In the genomic region with DNA sequence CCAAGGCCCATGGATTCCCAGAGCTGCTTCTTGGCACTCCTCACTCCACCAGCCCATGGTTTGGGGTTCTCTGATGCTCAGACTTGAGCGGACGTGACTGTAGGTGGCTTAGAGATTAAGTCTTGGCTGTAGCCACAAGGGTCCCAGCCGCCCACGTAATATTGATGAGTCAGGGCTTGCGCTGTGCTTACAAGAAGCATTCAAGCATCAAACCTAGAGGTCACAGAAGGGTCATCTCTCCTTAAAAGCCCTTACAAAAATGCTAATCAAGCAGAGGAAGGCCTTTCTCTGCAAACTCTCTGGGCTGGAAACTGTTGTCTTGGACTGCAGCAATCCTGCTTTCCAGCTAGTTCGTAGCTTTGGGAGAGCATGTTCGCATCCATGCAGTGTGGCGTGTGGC, we compare ENCODE assay signal across 14 mouse cellular contexts.
DNase-seq lines count a peak whose midpoint lies in the region; ATAC-seq and TF ChIP-seq lines count a peak whose summit lies in the region.
"Had no signal": no experiment of that assay in that cellular context is flagged by ENCODE, and none has a peak within 500 bp of the region (broad histone marks: within the 10 kb centered on the region; RNA-seq: fewer than 3 reads in every experiment).

No protein-coding gene starts in this region.

- no peak for TF ChIP-seq CTCF in CH12.LX (conservative IDR thresholded peaks at IDR 0.05 in 1 of 2, IDR thresholded peaks at IDR 0.05 in 1 of 2; ENCODE audit: low read depth in 2 of 2, low read length in 2 of 2)
- no peak for TF ChIP-seq CTCF in G1E (IDR thresholded peaks at IDR 0.05; ENCODE audit: low read depth, low read length)

- no peaks in the 10 kb centered on the region for H3K9me3 ChIP-seq in CH12.LX (replicated peaks; ENCODE audit: low read length)
- H3K9me3 ChIP-seq in G1E (replicated peaks), result no peaks in the 10 kb centered on the region
- H3K9me3 ChIP-seq: heart, embryonic 15.5 days; hindbrain, embryonic 15.5 days had no signal

- dilution Hi-C loops in CH12.LX (cut with MboI; ENCODE audit: extremely low pct_ligation_motif_present, extremely low pct_unique_long_range_greater_than_20kb, low sequenced_read_pairs), result no loop called here

- H3K4me3 ChIP-seq in CH12.LX (replicated peaks in 1 of 3; ENCODE audit: low read depth in 2 of 3, low read length in 2 of 3, poor library complexity in 1 of 3), result no peak overlapping the region
- no peak overlapping the region for H3K4me3 ChIP-seq in G1E (ENCODE audit: low read depth, low read length)
- H3K4me3 ChIP-seq: heart, embryonic 15.5 days; hindbrain, embryonic 15.5 days; layer of hippocampus, adult 2 months had no signal

- no peak for TF ChIP-seq POLR2A in CH12.LX (IDR thresholded peaks at IDR 0.05; ENCODE audit: low read depth, low read length)

- no peaks in the 10 kb centered on the region for H3K36me3 ChIP-seq in CH12.LX (replicated peaks in 1 of 2; ENCODE audit: control insufficient read depth in 1 of 2, insufficient read depth in 1 of 2, low read length in 1 of 2)
- no peaks in the 10 kb centered on the region for H3K36me3 ChIP-seq in G1E (replicated peaks)
- H3K36me3 ChIP-seq: heart, embryonic 15.5 days; hindbrain, embryonic 15.5 days had no signal

- no peak for ATAC-seq in G1E (ENCODE audit: extremely low read depth, insufficient number of reproducible peaks, low FRiP score, poor library complexity, severe bottlenecking)
- ATAC-seq in granulocyte monocyte progenitor cell, adult 5-6 weeks (replicated peaks; ENCODE audit: poor library complexity, severe bottlenecking), result no peak

- in situ Hi-C loops in CH12.LX (cut with MboI; ENCODE audit: low pct_ligation_motif_present, low pct_unique_long_range_greater_than_20kb, low sequenced_read_pairs), result no loop called here

- DNase-seq in CH12.LX (ENCODE audit: extremely low read depth), result peak; percentile 14
- DNase-seq in G1E (ENCODE audit: low spot score), result peak; percentile 16
- DNase-seq in fat pad, adult 2 months (ENCODE audit: extremely low read depth, low read depth, low spot score), result peak; percentile 81
- peak; percentile 31 for DNase-seq in kidney, postnatal 10 days
- DNase-seq in layer of hippocampus, postnatal 10 days (ENCODE audit: low spot score in 2 of 2), result no peak
- DNase-seq in urinary bladder, postnatal 25 days (ENCODE audit: low spot score), result no peak
- DNase-seq: cerebellum, adult 11 months; lung, embryonic 14.5 days; right cerebral cortex, postnatal 14 days; thymus, adult 18-20 months had no signal

- no peak overlapping the region for H3K4me2 ChIP-seq in CH12.LX (ENCODE audit: insufficient read depth, low read depth, poor library complexity, severe bottlenecking)
- H3K4me2 ChIP-seq: heart, embryonic 15.5 days; hindbrain, embryonic 15.5 days; lung, embryonic 14.5 days had no signal

- H3K9ac ChIP-seq in CH12.LX (ENCODE audit: insufficient read depth, low read depth), result no peak overlapping the region
- H3K9ac ChIP-seq: heart, embryonic 15.5 days; hindbrain, embryonic 15.5 days; lung, embryonic 14.5 days had no signal

- no peak for TF ChIP-seq RAD21 in CH12.LX (IDR thresholded peaks at IDR 0.05; ENCODE audit: low read depth, low read length)

- H3K27ac ChIP-seq in CH12.LX (ENCODE audit: insufficient read depth, low read depth), result no peak overlapping the region
- H3K27ac ChIP-seq: heart, embryonic 15.5 days; hindbrain, embryonic 15.5 days; layer of hippocampus, adult 2 months had no signal

- no peak for TF ChIP-seq EP300 in CH12.LX (IDR thresholded peaks at IDR 0.05; ENCODE audit: low read length)

- H3K79me2 ChIP-seq in CH12.LX (replicated peaks; ENCODE audit: control insufficient read depth, extremely low read depth, insufficient read depth, poor library complexity, severe bottlenecking), result no peaks in the 10 kb centered on the region

- H3K4me1 ChIP-seq in CH12.LX (ENCODE audit: control insufficient read depth in 1 of 2, insufficient read depth in 2 of 2) (peaks cover 0 to 11% of the 10 kb centered on the region in 2 experiments; a peak in 1 of 4 replicates), G1E (ENCODE audit: insufficient read depth, low read depth, low read length) (peaks cover 12% of the 10 kb centered on the region)
- H3K4me1 ChIP-seq: heart, embryonic 15.5 days; hindbrain, embryonic 15.5 days had no signal

- peaks cover 1% of the 10 kb centered on the region for H3K27me3 ChIP-seq in CH12.LX (replicated peaks)
- H3K27me3 ChIP-seq in G1E (ENCODE audit: insufficient read depth, low read length), result peaks cover 35% of the 10 kb centered on the region
- H3K27me3 ChIP-seq: heart, embryonic 15.5 days; hindbrain, embryonic 15.5 days had no signal

TF ChIP-seq in CH12.LX, 34 proteins besides CTCF, POLR2A, EP300 and RAD21:
- TF ChIP-seq IRF4 (IDR thresholded peaks at IDR 0.05; ENCODE audit: low read depth, low read length) (no peak), MAFK (IDR thresholded peaks at IDR 0.05; ENCODE audit: insufficient replicate concordance, low read length) (0 out of 2 replicates have a peak, but pooled peaks have one; percentile 11), GABPA (IDR thresholded peaks at IDR 0.05; ENCODE audit: insufficient replicate concordance, low read depth, low read length) (no peak), UBTF (IDR thresholded peaks at IDR 0.05; ENCODE audit: low read depth, low read length) (no peak)

Comparison
In these comparisons a context has a peak if more than half of its experiments do, and no peak if none do; other contexts are left out.
1. DNase-seq: peak in CH12.LX (single experiment), G1E (single experiment), fat pad, adult 2 months (single experiment) and kidney, postnatal 10 days (single experiment); none in layer of hippocampus, postnatal 10 days (0 of 2) and urinary bladder, postnatal 25 days (single experiment).